Mouse (Mus musculus) MEL (cell line): ENCODE data around the gene A430005L14Rik. TPM values are rescaled to one million over a fixed set of nuclear protein-coding genes. Genes with fewer than 3 reads are reported as not detected.

Experiments used
- DNase-seq: peaks from one replicate; pipeline ENCODE4 v3.0.0; 2011; ENCODE audit warnings: low read depth, low spot score
- H3K27ac ChIP-seq: 2 replicates; pipeline ENCODE4 v1.5.1; 2012; ENCODE audit warnings: low read depth, mild to moderate bottlenecking, control low read depth, low read length, moderate library complexity; ENCODE audit not compliant: control insufficient read depth
- H3K27me3 ChIP-seq, 2 experiments: fragments of 150-350 bp in 1 of 2; sonication (generic) in 1 of 2; 2 replicates each; pipeline ENCODE4 v1.6.1; 2012; ENCODE audit warnings: low read length in 2 of 2, mild to moderate bottlenecking in 2 of 2, improper control_type of control experiment in 1 of 2, moderate library complexity in 1 of 2; ENCODE audit not compliant: insufficient read depth in 2 of 2, control insufficient read depth in 1 of 2
- H3K36me3 ChIP-seq, 2 experiments: 2 replicates each; pipeline ENCODE4 v1.6.1; 2012 to 2014; ENCODE audit warnings: low read length in 2 of 2, improper control_type of control experiment in 1 of 2, inconsistent platforms in 1 of 2, mild to moderate bottlenecking in 1 of 2; ENCODE audit not compliant: insufficient read depth in 2 of 2, control insufficient read depth in 1 of 2
- H3K4me1 ChIP-seq, 2 experiments: fragments of 150-350 bp in 1 of 2; sonication (generic) in 1 of 2; 2 replicates each; pipeline ENCODE4 v1.6.1; 2012; ENCODE audit warnings: low read length in 2 of 2, improper control_type of control experiment in 1 of 2, mild to moderate bottlenecking in 1 of 2; ENCODE audit not compliant: insufficient read depth in 2 of 2, control insufficient read depth in 1 of 2
- H3K4me3 ChIP-seq, 2 experiments: fragments of 150-350 bp in 1 of 2; sonication (generic) in 1 of 2; 2 replicates each; pipeline ENCODE4 v1.5.1; 2012; ENCODE audit warnings: low read depth in 2 of 2, low read length in 2 of 2, mild to moderate bottlenecking in 2 of 2, moderate library complexity in 2 of 2, control low read depth in 1 of 2, improper control_type of control experiment in 1 of 2; ENCODE audit not compliant: control insufficient read depth in 1 of 2, insufficient read depth in 1 of 2
- H3K79me2 ChIP-seq: 2 replicates; pipeline ENCODE4 v1.6.1; 2012; ENCODE audit warnings: mild to moderate bottlenecking, low read length, moderate library complexity; ENCODE audit not compliant: control insufficient read depth, poor library complexity, insufficient read depth
- H3K9ac ChIP-seq: 2 replicates; pipeline ENCODE4 v1.6.1; 2012; ENCODE audit warnings: low read depth, mild to moderate bottlenecking, control low read depth, low read length, moderate library complexity; ENCODE audit not compliant: control insufficient read depth, poor library complexity, severe bottlenecking
- H3K9me3 ChIP-seq: fragments of 150-350 bp; sonication (generic); replicated peaks from 2 replicates; pipeline ENCODE4 v1.6.1; 2012; ENCODE audit warnings: mild to moderate bottlenecking, low read length, improper control_type of control experiment, moderate library complexity; ENCODE audit not compliant: insufficient read depth
- CHD2 ChIP-seq: IDR thresholded peaks from 2 replicates; pipeline ENCODE4 v1.6.1; 2011; ENCODE audit warnings: low read length, improper control_type of control experiment
- CTCF ChIP-seq, 3 experiments: IDR thresholded peaks in 2 of 3; conservative IDR thresholded peaks in 1 of 3; 2 replicates each; pipeline ENCODE4 v1.5.1; 2011 to 2012; ENCODE audit warnings: low read length in 3 of 3, low read depth in 2 of 3, mild to moderate bottlenecking in 2 of 3, improper control_type of control experiment in 1 of 3, inconsistent platforms in 1 of 3, mixed read lengths in 1 of 3, moderate library complexity in 1 of 3; ENCODE audit not compliant: control insufficient read depth in 1 of 3, insufficient read depth in 1 of 3, poor library complexity in 1 of 3, severe bottlenecking in 1 of 3
- ELF1 ChIP-seq: IDR thresholded peaks from 2 replicates; pipeline ENCODE4 v1.6.1; 2014; ENCODE audit warnings: low read depth, mild to moderate bottlenecking, inconsistent platforms, low read length, improper control_type of control experiment, moderate library complexity
- EP300 ChIP-seq, 2 experiments: IDR thresholded peaks; 2 replicates each; pipeline ENCODE4 v1.6.1; 2011; ENCODE audit warnings: improper control_type of control experiment in 2 of 2, low read length in 2 of 2, low read depth in 1 of 2, mild to moderate bottlenecking in 1 of 2
- HCFC1 ChIP-seq: IDR thresholded peaks from 2 replicates; pipeline ENCODE4 v1.6.1; 2012; ENCODE audit warnings: low read depth, mild to moderate bottlenecking, inconsistent platforms, low read length, improper control_type of control experiment, moderate library complexity
- MAX ChIP-seq: IDR thresholded peaks from 2 replicates; pipeline ENCODE4 v1.6.1; 2011; ENCODE audit warnings: low read length, improper control_type of control experiment
- MYC ChIP-seq: IDR thresholded peaks from 2 replicates; pipeline ENCODE4 v1.6.1; 2011; ENCODE audit warnings: low read depth, mild to moderate bottlenecking, low read length, improper control_type of control experiment, moderate library complexity
- POLR2A ChIP-seq, 2 experiments: IDR thresholded peaks; 2 replicates each; pipeline ENCODE4 v1.6.1; 2011 to 2012; ENCODE audit warnings: low read length in 2 of 2, mild to moderate bottlenecking in 2 of 2, control low read depth in 1 of 2, improper control_type of control experiment in 1 of 2, low read depth in 1 of 2, moderate library complexity in 1 of 2; ENCODE audit not compliant: control insufficient read depth in 1 of 2, insufficient read depth in 1 of 2, poor library complexity in 1 of 2
- SMC3 ChIP-seq: IDR thresholded peaks from 2 replicates; pipeline ENCODE4 v1.6.1; 2011; ENCODE audit warnings: low read depth, low read length, improper control_type of control experiment
- TBP ChIP-seq: IDR thresholded peaks from 2 replicates; pipeline ENCODE4 v1.8.0; 2011; ENCODE audit warnings: low read depth, low read length, improper control_type of control experiment
- ZC3H11A ChIP-seq: IDR thresholded peaks from 2 replicates; pipeline ENCODE4 v1.6.1; 2012; ENCODE audit warnings: low read depth, mild to moderate bottlenecking, inconsistent platforms, low read length, improper control_type of control experiment
- ZKSCAN1 ChIP-seq: IDR thresholded peaks from 2 replicates; pipeline ENCODE4 v1.6.1; 2012; ENCODE audit warnings: low read depth, mild to moderate bottlenecking, inconsistent platforms, low read length, improper control_type of control experiment, moderate library complexity
- polyA plus RNA-seq, 2 experiments: library from polyadenylated mRNA; stranded (reverse) in 1 of 2; unstranded in 1 of 2; fragments of >175 nt in 1 of 2; fragments of >200 nt in 1 of 2; gene quantifications; 2 replicates each; pipeline versions ENCODE4 v1.2.1 to v1.2.4; 2012; ENCODE audit warnings: low replicate concordance in 2 of 2, low read depth in 1 of 2; ENCODE audit not compliant: insufficient read length in 2 of 2, insufficient read depth in 1 of 2, missing spikeins in 1 of 2
- total RNA-seq: library from RNA; depleted of rRNA; stranded (reverse); fragments of 300-350 nt; gene quantifications from 2 replicates; pipeline ENCODE4 v1.2.3, GENCODE M21; 2012

A430005L14Rik gene
- total and polyA plus RNA-seq, 3 experiments = 48.0 to 72.8 TPM; not detected in 1

DNA sequence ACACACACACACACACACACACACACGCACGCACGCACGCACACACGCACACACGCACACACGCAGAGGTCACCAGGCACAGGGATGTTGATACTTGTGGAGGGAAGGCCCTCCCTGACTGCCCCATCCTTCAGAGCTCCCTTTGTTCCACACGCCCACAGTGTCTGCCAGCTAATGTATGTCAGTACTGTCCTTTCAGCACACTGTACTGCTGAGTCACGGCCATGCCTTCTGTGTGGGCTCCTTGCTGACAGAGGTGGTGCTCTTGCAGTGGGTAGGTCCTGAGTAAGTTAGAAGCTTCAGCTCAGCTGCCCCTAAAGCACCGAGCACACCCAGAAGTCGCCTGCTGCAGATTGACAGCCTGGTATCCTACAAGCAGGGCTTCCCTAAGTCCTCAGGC, 23.4 kb downstream of the A430005L14Rik start:
- Histone ChIP-seq H3K9ac (no peak overlapping the region), H3K27me3 (no peaks in the 10 kb centered on the region), H3K79me2 (peaks cover 19% of the 10 kb centered on the region), H3K9me3 (no peaks in the 10 kb centered on the region), H3K27ac (no peak overlapping the region), H3K4me1 (peaks cover 4 to 7% of the 10 kb centered on the region in 2 experiments; a peak in 2 of 4 replicates), H3K4me3 (no peak overlapping the region), H3K36me3 (peaks cover 0 to 7% of the 10 kb centered on the region in 2 experiments; a peak in 2 of 4 replicates)
- DNase-seq = no peak
- TF ChIP-seq CHD2 (no peak), MAX (no peak), TBP (no peak), ELF1 (no peak), EP300 (IDR thresholded peaks at IDR 0.05; ENCODE audit: low read depth in 1 of 2, low read length in 2 of 2) (no peak)

DNA sequence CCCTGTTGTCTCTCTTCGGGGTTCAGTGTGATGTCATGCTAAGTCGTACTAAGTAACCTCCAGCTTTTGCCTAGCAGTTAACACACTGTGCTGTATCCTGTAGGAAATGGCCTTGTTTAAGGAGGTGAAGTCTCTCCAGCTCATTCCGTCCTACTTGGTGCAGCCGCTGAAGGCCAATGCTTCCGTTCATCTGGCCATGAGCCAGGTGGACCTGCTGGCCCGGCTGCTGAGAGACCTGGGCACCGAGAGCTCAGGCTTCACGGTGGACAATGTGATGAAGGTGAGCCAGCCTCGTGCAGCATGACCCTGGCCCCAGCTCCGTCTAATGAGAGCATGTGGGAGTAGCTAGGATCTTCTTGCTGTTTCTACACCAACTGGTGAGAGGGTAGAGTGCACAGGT, 35.7 kb downstream of the A430005L14Rik start:
- Histone ChIP-seq H3K36me3 (no peaks in the 10 kb centered on the region; a peak in 1 of 4 replicates), H3K4me3 (no peak overlapping the region), H3K27ac (no peak overlapping the region)

DNA sequence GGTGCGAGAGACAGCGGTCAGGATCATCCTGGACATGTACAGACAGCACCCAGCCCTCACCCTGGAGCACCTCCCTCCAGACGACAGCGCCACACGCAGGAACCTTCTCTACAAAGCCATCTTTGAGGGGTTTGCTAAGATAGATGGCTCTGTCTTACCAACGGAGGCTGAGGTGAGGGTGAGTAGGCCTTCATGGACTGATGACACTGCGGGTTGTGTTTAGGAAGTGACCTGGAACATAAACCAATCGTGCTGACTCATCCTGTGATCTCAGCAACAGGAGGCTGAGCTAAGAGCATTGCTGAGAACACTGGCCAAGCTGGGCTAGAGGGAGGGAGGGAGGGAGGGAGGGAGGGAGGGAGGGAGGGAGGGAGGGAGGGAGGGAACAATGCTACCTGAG, 36.5 kb downstream of the A430005L14Rik start:
- H3K27ac ChIP-seq = no peak overlapping the region

More for the DNA sequence above, 35.7 kb downstream of the A430005L14Rik start:
- H3K4me1 ChIP-seq = no peaks in the 10 kb centered on the region
- no peaks in the 10 kb centered on the region for H3K27me3 ChIP-seq
- H3K9ac ChIP-seq = no peak overlapping the region
- TF ChIP-seq SMC3 (no peak), HCFC1 (no peak), MYC (no peak), CTCF (IDR thresholded peaks at IDR 0.05 in 2 of 3, conservative IDR thresholded peaks at IDR 0.05 in 1 of 3; ENCODE audit: control insufficient read depth in 1 of 3, insufficient read depth in 1 of 3, low read depth in 2 of 3, low read length in 3 of 3, poor library complexity in 1 of 3, severe bottlenecking in 1 of 3) (no peak), ELF1 (no peak)
- DNase-seq = no peak
- no peaks in the 10 kb centered on the region for H3K79me2 ChIP-seq
- H3K9me3 ChIP-seq = no peaks in the 10 kb centered on the region

More for the DNA sequence above, 36.5 kb downstream of the A430005L14Rik start:
- TF ChIP-seq MYC = no peak
- no peak for TF ChIP-seq ZC3H11A
- TF ChIP-seq ZKSCAN1 = no peak
- no peak for TF ChIP-seq POLR2A (IDR thresholded peaks at IDR 0.05; ENCODE audit: control insufficient read depth in 1 of 2, insufficient read depth in 1 of 2, low read depth in 1 of 2, low read length in 2 of 2, poor library complexity in 1 of 2)
- H3K9me3 ChIP-seq = no peaks in the 10 kb centered on the region
- no peak for DNase-seq
- H3K9ac ChIP-seq = no peak overlapping the region
- no peaks in the 10 kb centered on the region for H3K79me2 ChIP-seq
- no peaks in the 10 kb centered on the region; a peak in 1 of 4 replicates for H3K36me3 ChIP-seq
- H3K4me3 ChIP-seq = no peak overlapping the region
- no peaks in the 10 kb centered on the region for H3K27me3 ChIP-seq
- no peaks in the 10 kb centered on the region for H3K4me1 ChIP-seq
